Mouse (Mus musculus): Measurements from ENCODE around the gene Sept4. TPM values are rescaled to one million over a fixed set of nuclear protein-coding genes. Genes with fewer than 3 reads are reported as not detected.

The Sept4 gene
- total RNA-seq, 2 experiments from 2014 or later: 39.7 to 47.5 TPM

GRCm38 (mm10) chr11:87596492-87596891 is 27.8 kb downstream of the Sept4 start:
- DNase-seq (ENCODE audit: low spot score in 2 of 2): no peak

DNA sequence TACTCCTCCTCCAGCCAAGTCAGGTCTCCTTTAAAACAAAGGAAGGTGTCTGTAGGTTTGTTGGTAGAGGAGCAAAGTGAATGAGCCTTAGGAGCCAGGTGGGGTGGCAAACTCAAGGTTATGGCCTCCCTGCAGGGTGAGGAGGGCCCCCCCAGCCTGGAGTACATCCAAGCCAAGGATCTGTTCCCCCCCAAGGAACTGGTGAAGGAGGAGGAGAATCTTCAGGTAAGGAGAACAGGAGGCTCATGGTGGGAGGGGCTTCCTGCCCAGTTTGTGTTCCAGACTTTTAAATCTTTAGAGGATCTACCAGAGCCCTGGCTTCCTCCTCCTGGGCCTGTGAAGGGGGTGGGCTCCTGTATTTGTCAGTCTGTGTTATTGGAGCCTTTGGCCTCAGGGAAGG is 28.4 kb downstream of the Sept4 start:
- no peak for DNase-seq (ENCODE audit: low spot score in 2 of 2)

GRCm38 (mm10) chr11:87599395-87600089 is 30.8 kb downstream of the Sept4 start:
- DNase-seq (ENCODE audit: low spot score in 2 of 2): no peak

- DNase-seq (ENCODE audit: low spot score in 2 of 2): no peak
These were observed 31.7 kb downstream of the Sept4 start for GRCm38 (mm10) chr11:87600322-87600853.

GRCm38 (mm10) chr11:87602234-87602633 is 33.5 kb downstream of the Sept4 start:
- no peak for DNase-seq (ENCODE audit: low spot score in 2 of 2)

DNA sequence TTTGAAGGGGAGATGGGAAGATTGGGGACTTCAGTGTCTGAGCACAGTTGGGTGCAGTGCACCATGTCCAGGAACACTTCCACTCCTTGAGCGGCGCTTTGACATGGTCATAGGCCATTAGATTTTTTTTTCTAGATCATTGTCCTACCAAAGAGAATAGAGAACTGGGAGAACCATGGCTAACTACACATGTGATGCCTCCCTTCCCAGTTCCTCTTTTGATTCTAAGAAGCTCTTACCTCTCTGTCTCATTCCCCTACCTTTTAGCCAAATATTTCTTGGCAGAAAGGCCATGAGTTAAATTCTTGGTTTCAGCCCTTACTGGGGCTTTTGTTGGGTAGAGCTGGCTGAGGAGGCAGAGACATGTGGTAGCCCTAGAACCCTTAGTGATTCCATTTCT is 34.9 kb downstream of the Sept4 start:
- no peak for DNase-seq (ENCODE audit: low spot score in 2 of 2)

GRCm38 (mm10) chr11:87609264-87609663 is 40.6 kb downstream of the Sept4 start:
- no peak for DNase-seq (ENCODE audit: low spot score in 2 of 2)

- DNase-seq (ENCODE audit: low spot score in 2 of 2): no peak
These were observed 42.8 kb downstream of the Sept4 start for GRCm38 (mm10) chr11:87611547-87611946.

- DNase-seq (ENCODE audit: low spot score in 2 of 2): no peak
These were observed 45.3 kb downstream of the Sept4 start for GRCm38 (mm10) chr11:87613972-87614371.

DNA sequence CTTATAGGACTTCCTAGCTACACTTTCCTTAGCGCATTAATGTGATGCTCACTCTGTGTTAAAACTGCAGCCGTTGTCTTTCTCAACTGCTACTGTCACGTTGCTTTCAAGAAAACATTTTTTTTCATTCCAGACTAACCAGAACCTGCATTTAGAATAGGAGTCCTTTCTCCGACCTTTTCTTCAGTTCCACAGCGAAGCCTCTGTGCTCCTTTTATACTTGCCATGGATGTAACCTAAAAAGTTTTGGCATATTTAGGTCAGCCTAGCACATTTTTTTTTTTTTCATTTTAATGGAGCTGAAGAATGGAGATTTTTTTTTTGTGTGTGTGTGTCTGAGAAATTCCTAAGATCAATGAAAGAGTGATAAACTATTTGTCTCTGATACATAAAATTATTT is 46.8 kb downstream of the Sept4 start:
- no peak for DNase-seq (ENCODE audit: low spot score in 2 of 2)

GRCm38 (mm10) chr11:87615952-87616351 is 47.2 kb downstream of the Sept4 start:
- no peak for DNase-seq (ENCODE audit: low spot score in 2 of 2)

DNA sequence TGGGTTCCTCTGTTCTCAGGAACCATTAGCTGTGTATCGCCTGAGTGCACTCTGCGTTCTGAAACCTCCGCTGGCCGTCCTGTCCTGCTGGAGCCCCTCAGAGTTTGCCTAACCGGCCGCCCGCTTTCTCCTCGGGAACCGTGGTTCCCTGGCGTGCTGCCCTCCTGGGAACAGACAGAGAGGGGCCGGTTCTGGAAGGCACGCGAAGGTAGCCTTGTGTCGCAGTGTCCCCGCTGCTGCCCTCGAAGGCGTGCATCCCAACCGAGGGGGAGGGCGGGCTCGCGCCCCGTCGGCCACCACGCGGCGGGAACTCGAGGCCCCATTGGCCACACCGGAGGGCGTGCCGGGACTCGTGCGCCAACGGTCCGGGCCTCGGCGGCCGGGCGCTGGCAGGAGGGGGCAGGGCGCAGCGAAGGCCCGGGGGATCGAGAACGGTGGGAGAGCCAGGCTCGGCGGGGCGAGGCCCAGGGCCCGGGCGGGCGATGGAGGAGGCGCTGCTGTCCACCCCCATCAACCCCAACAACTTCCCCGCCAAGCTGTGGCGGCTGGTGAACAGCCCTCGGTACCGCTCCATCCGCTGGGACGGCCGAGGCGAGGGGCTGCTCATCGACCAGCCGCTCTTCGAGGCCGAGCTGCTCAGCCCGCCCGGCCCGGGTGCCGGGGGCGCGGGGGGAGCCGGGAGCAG is 48.2 kb downstream of the Sept4 start, which contains the start of gene Hsf5:
Gene Hsf5, plus strand, starts transcription at position 375 of the 685 bp plus-strand sequence.
- DNase-seq (ENCODE audit: low spot score in 2 of 2): no peak

DNA sequence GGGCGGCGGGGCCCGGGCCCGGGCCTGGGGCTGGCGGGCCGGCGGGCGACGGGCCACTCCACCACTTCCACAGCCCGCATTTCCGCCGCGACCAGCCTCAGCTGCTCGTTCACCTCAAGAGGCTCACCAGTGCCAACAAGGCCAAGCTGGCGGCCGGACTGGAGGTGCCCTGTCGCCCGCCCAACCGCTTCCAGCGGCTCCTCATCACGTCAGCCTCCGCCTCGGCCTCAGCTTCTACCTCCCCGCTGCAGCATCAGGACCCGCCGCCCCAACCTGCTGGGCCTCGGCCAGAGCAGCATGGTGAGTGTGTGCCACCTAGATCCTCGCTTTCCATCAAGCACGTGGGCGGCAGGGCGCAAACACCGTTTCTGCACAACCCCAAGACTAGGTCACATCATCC is 48.9 kb downstream of the Sept4 start:
- no peak for DNase-seq (ENCODE audit: low spot score in 2 of 2)

- DNase-seq (ENCODE audit: low spot score in 2 of 2): no peak
These were observed 54.5 kb downstream of the Sept4 start for GRCm38 (mm10) chr11:87623160-87623559.

GRCm38 (mm10) chr11:87629859-87630258 is 61.2 kb downstream of the Sept4 start:
- no peak for DNase-seq (ENCODE audit: low spot score in 2 of 2)

- DNase-seq (ENCODE audit: low spot score in 2 of 2): no peak
These were observed 70.1 kb downstream of the Sept4 start for GRCm38 (mm10) chr11:87638793-87639192.

- DNase-seq (ENCODE audit: low spot score in 2 of 2): peak; percentile 45 to 49
These were observed 70.5 kb downstream of the Sept4 start for GRCm38 (mm10) chr11:87639206-87639605.

Other genes with a start within 250 kb of the Sept4 start
- 10 to 100 TPM; 17.7 to 18.6 TPM for gene Ppm1e, start 209.9 kb upstream of the Sept4 start, total RNA-seq (2021)
- gene Rad51c, start 163.9 kb upstream of the Sept4 start, total RNA-seq (2021): 1 to 10 TPM; 3.2 to 6.1 TPM
- 1 to 10 TPM in 1 of 2 experiments, under 1 TPM in 1; 0.34 to 1.0 TPM for gene Tex14, start 163.8 kb upstream of the Sept4 start, total RNA-seq (2021)
- gene Gm11492, start 2.2 kb upstream of the Sept4 start, total RNA-seq (2021): not detected
- gene Mtmr4, start 23.3 kb downstream of the Sept4 start, total RNA-seq (2021): 10 to 100 TPM; 29.1 to 33.1 TPM
- gene Hsf5, start 48.3 kb downstream of the Sept4 start, total RNA-seq (2021): under 1 TPM; 0.17 TPM
- gene Rnf43, start 93.8 kb downstream of the Sept4 start, total RNA-seq (2021): 1 to 10 TPM; 4.4 to 5.7 TPM
- gene Supt4a, start 168.6 kb downstream of the Sept4 start, total RNA-seq (2021): 10 to 100 TPM; 88.2 to 89.0 TPM
- gene Tspoap1, start 191.6 kb downstream of the Sept4 start, total RNA-seq (2021): 1 to 10 TPM; 6.4 to 7.6 TPM
- gene Mpo, start 224.7 kb downstream of the Sept4 start, total RNA-seq (2021): 10 to 100 TPM in 1 of 2 experiments, 1 to 10 TPM in 1; 2.8 to 12.9 TPM